In genomic region chr5:3801672-3802432, GRCm38 (mm10) we compare ENCODE assay signal across 8 mouse cellular contexts. TPM values are rescaled to one million over a fixed set of nuclear protein-coding genes. Genes with fewer than 3 reads are reported as not detected.
A peak's percentile ranks its signal among the peaks of the same experiment; 100 is the strongest.
DNase-seq lines count a peak whose midpoint lies in the region; ATAC-seq and TF ChIP-seq lines count a peak whose summit lies in the region.

No protein-coding gene starts in this region.

- H3K4me1 ChIP-seq in forebrain, embryonic 14.5 days (ENCODE audit: control insufficient read depth, insufficient read depth, low read length), result peaks cover 14% of the 10 kb centered on the region; the same call in 1 of the 2 replicates
- peaks cover 42% of the 10 kb centered on the region for H3K4me1 ChIP-seq in liver, embryonic 13.5 days (replicated peaks)
- H3K4me1 ChIP-seq in stomach, embryonic 16.5 days (ENCODE audit: control insufficient read depth, insufficient read depth, low read length), result peaks cover 15% of the 10 kb centered on the region

- peak overlapping the region; percentile 87 for H3K4me3 ChIP-seq in layer of hippocampus, adult 2 months
- peak overlapping the region; percentile 89 for H3K4me3 ChIP-seq in forebrain, embryonic 14.5 days (ENCODE audit: low read depth, low read length)
- peak overlapping the region; percentile 86 for H3K4me3 ChIP-seq in liver, embryonic 13.5 days (replicated peaks)
- peak overlapping the region; percentile 74 for H3K4me3 ChIP-seq in stomach, embryonic 16.5 days (replicated peaks; ENCODE audit: low read length)

- no peaks in the 10 kb centered on the region for H3K36me3 ChIP-seq in forebrain, embryonic 14.5 days (ENCODE audit: control insufficient read depth, insufficient read depth, low read length)
- H3K36me3 ChIP-seq in liver, embryonic 13.5 days, result no peaks in the 10 kb centered on the region
- H3K36me3 ChIP-seq in stomach, embryonic 16.5 days (ENCODE audit: control insufficient read depth, insufficient read depth, low read length), result no peaks in the 10 kb centered on the region

- peak overlapping the region; percentile 84 for H3K4me2 ChIP-seq in forebrain, embryonic 14.5 days (ENCODE audit: low read length)
- peak overlapping the region; percentile 92 for H3K4me2 ChIP-seq in liver, embryonic 13.5 days
- peak overlapping the region; percentile 84 for H3K4me2 ChIP-seq in stomach, embryonic 16.5 days (ENCODE audit: low read depth, low read length)

- no peak for DNase-seq in layer of hippocampus, adult 2 months (ENCODE audit: low spot score in 2 of 2)
- no peak for DNase-seq in layer of hippocampus, adult 11-12 months (ENCODE audit: low spot score)
- peak; percentile 50 for DNase-seq in Muller cell, postnatal 12 days (ENCODE audit: inconsistent ontology term)
- DNase-seq in forebrain, embryonic 14.5 days (ENCODE audit: low spot score), result peak; percentile 28
- peak; percentile 2 for DNase-seq in liver, embryonic 13.5 days
- DNase-seq in urinary bladder, postnatal 10 days (ENCODE audit: low spot score), result no peak
- no peak for DNase-seq in embryo, embryonic 11 days

- H3K9ac ChIP-seq in forebrain, embryonic 14.5 days (ENCODE audit: low read length), result peak overlapping the region; percentile 88
- H3K9ac ChIP-seq in liver, embryonic 13.5 days, result peak overlapping the region; percentile 88
- H3K9ac ChIP-seq in stomach, embryonic 16.5 days (ENCODE audit: low read length), result peak overlapping the region; percentile 90

- ATAC-seq in forebrain, embryonic 14.5 days, result no peak
- peak; percentile 5 for ATAC-seq in liver, embryonic 13.5 days (ENCODE audit: low read depth)
- no peak for ATAC-seq in stomach, embryonic 16.5 days (ENCODE audit: insufficient read depth, low FRiP score)

- no peaks in the 10 kb centered on the region for H3K27me3 ChIP-seq in forebrain, embryonic 14.5 days (replicated peaks; ENCODE audit: control insufficient read depth, insufficient read depth, low read length)
- no peaks in the 10 kb centered on the region for H3K27me3 ChIP-seq in liver, embryonic 13.5 days
- no peaks in the 10 kb centered on the region for H3K27me3 ChIP-seq in stomach, embryonic 16.5 days (ENCODE audit: control insufficient read depth, insufficient read depth, low read length)

- 4% methylated on average over 18 of the region's 18 CpGs for WGBS in forebrain, embryonic 14.5 days
- 3% methylated on average over 18 of the region's 18 CpGs for WGBS in liver, embryonic 13.5 days (ENCODE audit: insufficient replicate concordance)
- WGBS in stomach, embryonic 16.5 days, result 5% methylated on average over 18 of the region's 18 CpGs

- peak overlapping the region; percentile 94 for H3K27ac ChIP-seq in layer of hippocampus, adult 2 months
- H3K27ac ChIP-seq in forebrain, embryonic 14.5 days (ENCODE audit: low read depth, low read length), result peak overlapping the region; percentile 88; the same call in 1 of the 2 replicates
- peak overlapping the region; percentile 97 for H3K27ac ChIP-seq in liver, embryonic 13.5 days
- H3K27ac ChIP-seq in stomach, embryonic 16.5 days (ENCODE audit: low read length), result peak overlapping the region; percentile 94

- H3K9me3 ChIP-seq in forebrain, embryonic 14.5 days (replicated peaks; ENCODE audit: control insufficient read depth, low read length), result no peaks in the 10 kb centered on the region
- H3K9me3 ChIP-seq in liver, embryonic 13.5 days (replicated peaks), result no peaks in the 10 kb centered on the region
- no peaks in the 10 kb centered on the region for H3K9me3 ChIP-seq in stomach, embryonic 16.5 days (replicated peaks; ENCODE audit: control insufficient read depth, low read length)

- TF ChIP-seq CTCF in layer of hippocampus, adult 2 months (conservative IDR thresholded peaks at IDR 0.05), result no peak

RNA-seq across cellular contexts. Expression of gene Ankib1, which starts 0.9 kb away (rescaled TPM):
- 100 to 1,000 TPM; 110 to 119 TPM for total RNA-seq in layer of hippocampus, adult 2 months (2021)
- polyA plus RNA-seq in forebrain, embryonic 14.5 days (2014; fragmentation: Nextera tagmentation; extraction: Ambion mirVana), result 17.4 and 22.8 TPM in 2 replicates
- 3.9 and 5.1 TPM in 2 replicates for polyA plus RNA-seq in liver, embryonic 13.5 days (2015; fragmentation: Nextera tagmentation; extraction: Ambion mirVana)
- polyA plus RNA-seq in stomach, embryonic 16.5 days (2015; fragmentation: Nextera tagmentation; extraction: Ambion mirVana), result 6.3 and 7.7 TPM in 2 replicates

RNA-seq across cellular contexts. Expression of gene Krit1, which starts 1.1 kb away (rescaled TPM):
- 10 to 100 TPM; 52.9 to 60.7 TPM for total RNA-seq in layer of hippocampus, adult 2 months (2021)
- polyA plus RNA-seq in forebrain, embryonic 14.5 days (2014; fragmentation: Nextera tagmentation; extraction: Ambion mirVana), result 44.6 and 58.5 TPM in 2 replicates
- polyA plus RNA-seq in liver, embryonic 13.5 days (2015; fragmentation: Nextera tagmentation; extraction: Ambion mirVana), result 22.9 and 30.5 TPM in 2 replicates
- 41.3 and 46.3 TPM in 2 replicates for polyA plus RNA-seq in stomach, embryonic 16.5 days (2015; fragmentation: Nextera tagmentation; extraction: Ambion mirVana)

RNA-seq across cellular contexts. Expression of gene Lrrd1, which starts 43.1 kb away (rescaled TPM):
- under 1 TPM in 1 of 2 experiments, not detected in 1; 0.31 TPM for total RNA-seq in layer of hippocampus, adult 2 months (2021)
- polyA plus RNA-seq in forebrain, embryonic 14.5 days (2014; fragmentation: Nextera tagmentation; extraction: Ambion mirVana), result 0.15 and 0.23 TPM in 2 replicates
- polyA plus RNA-seq in liver, embryonic 13.5 days (2015; fragmentation: Nextera tagmentation; extraction: Ambion mirVana), result not detected in 2 replicates
- polyA plus RNA-seq in stomach, embryonic 16.5 days (2015; fragmentation: Nextera tagmentation; extraction: Ambion mirVana), result not detected in 2 replicates

Comparison
In these comparisons a context has a peak if more than half of its experiments do, and no peak if none do; other contexts are left out.
1. DNase-seq: peak in Muller cell, postnatal 12 days (single experiment), forebrain, embryonic 14.5 days (single experiment) and liver, embryonic 13.5 days (single experiment); none in layer of hippocampus, adult 2 months (0 of 2), layer of hippocampus, adult 11-12 months (single experiment), urinary bladder, postnatal 10 days (single experiment) and embryo, embryonic 11 days (single experiment).
2. Peak in every context shown above with its lines, with median percentiles within 50 percentile points of each other: H3K27ac ChIP-seq, H3K4me3 ChIP-seq, H3K4me2 ChIP-seq and H3K9ac ChIP-seq.